In the genomic region with DNA sequence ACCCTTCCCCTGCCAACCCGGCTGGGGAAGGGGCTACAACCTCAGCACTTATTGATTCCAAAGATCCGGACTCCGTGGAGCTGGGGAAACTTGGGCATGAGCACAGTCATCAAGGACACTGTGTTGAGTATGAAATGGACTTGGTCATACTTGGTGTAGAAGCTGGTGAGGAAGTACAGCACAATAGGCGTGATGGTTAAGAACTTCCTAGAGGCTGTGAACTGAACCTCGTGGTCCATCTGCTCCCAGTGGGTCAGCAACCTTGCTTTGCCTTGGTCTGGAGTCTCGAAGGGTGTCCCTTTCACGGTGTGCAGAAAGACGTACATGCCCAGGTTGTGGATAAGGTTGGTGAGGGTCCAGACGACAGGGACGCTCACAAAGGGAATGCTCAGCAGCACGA, we compare ENCODE assay signal across 6 mouse cellular contexts. TPM values are rescaled to one million over a fixed set of nuclear protein-coding genes. Genes with fewer than 3 reads are reported as not detected.
"Had no signal": no experiment of that assay in that cellular context is flagged by ENCODE, and none has a peak within 500 bp of the region (broad histone marks: within the 10 kb centered on the region; RNA-seq: fewer than 3 reads in every experiment).

No protein-coding gene starts in this region.

RNA-seq across cellular contexts. Expression of a gene that starts 20.4 kb away (rescaled TPM):
- total RNA-seq: megakaryocyte progenitor cell, adult 5-6 weeks; megakaryocyte, adult 5-6 weeks; megakaryocyte-erythroid progenitor cell, adult 5-6 weeks; monocyte, adult 5-6 weeks had no signal
- polyA plus RNA-seq: liver, adult 2 months; macrophage had no signal
